Mouse (Mus musculus) lung, postnatal 0 days (tissue): ENCODE data around the gene Mettl3.
A peak's percentile ranks its signal among the peaks of the same experiment; 100 is the strongest.

Experiments
- CTCF ChIP-seq: IDR thresholded peaks from 2 replicates; pipeline ENCODE4 v1.5.1; 2016; ENCODE audit warnings: antibody characterized with exemption, mild to moderate bottlenecking
- EP300 ChIP-seq: IDR thresholded peaks from 2 replicates; pipeline ENCODE4 v1.6.1; 2016; ENCODE audit warnings: antibody characterized with exemption, mild to moderate bottlenecking, control low read depth

- TF ChIP-seq EP300 (no peak), CTCF (peak; percentile 93)
Measured at GRCm38 (mm10) chr14:52338751-52339511, 34.0 kb upstream of the Mettl3 start.
